Mouse (Mus musculus): Measurements from ENCODE around the gene Aldh3b1. TPM values are rescaled to one million over a fixed set of nuclear protein-coding genes. Genes with fewer than 3 reads are reported as not detected.

The Aldh3b1 gene
- polyA plus RNA-seq, 1 experiment from 2014 or later: 2.9 TPM

- under 1% methylated on average over 43 of the region's 43 CpGs for WGBS
- H3K27me3 ChIP-seq (ENCODE audit: control insufficient read depth, insufficient read depth, low read length): no peaks in the 10 kb centered on the region
- peaks cover 37% of the 10 kb centered on the region for H3K36me3 ChIP-seq (ENCODE audit: control insufficient read depth, insufficient read depth, low read length)
- H3K4me1 ChIP-seq (ENCODE audit: control insufficient read depth in 2 of 2, insufficient read depth in 2 of 2, low read length in 2 of 2): peaks cover 10 to 18% of the 10 kb centered on the region in 2 experiments
- no peaks in the 10 kb centered on the region for H3K9me3 ChIP-seq (ENCODE audit: control insufficient read depth, low read length)
- peak within 1 kb of the TSS; percentile 83 to 91 for H3K27ac ChIP-seq (replicated peaks in 1 of 2; ENCODE audit: control insufficient read depth in 1 of 2, insufficient read depth in 1 of 2, low read depth in 2 of 2, low read length in 2 of 2)
- H3K4me3 ChIP-seq (ENCODE audit: control insufficient read depth in 1 of 2, insufficient read depth in 1 of 2, low read depth in 1 of 2, low read length in 2 of 2): peak within 1 kb of the TSS; percentile 55 to 70
- H3K4me2 ChIP-seq (ENCODE audit: low read length): peak within 1 kb of the TSS; percentile 92
- ATAC-seq (ENCODE audit: insufficient number of reproducible peaks, insufficient read depth, low FRiP score, low read depth): peak; percentile 95
- peak within 1 kb of the TSS; percentile 82 for H3K9ac ChIP-seq (ENCODE audit: low read length)
Measured at GRCm38 (mm10) chr19:3912337-3913204, 17.0 kb downstream of the Aldh3b1 start, which contains the start of gene Ndufs8. TSS of gene Ndufs8 (minus strand) at chr19:3912774.

- H3K36me3 ChIP-seq (ENCODE audit: control insufficient read depth, insufficient read depth, low read length): peaks cover 37% of the 10 kb centered on the region
- no peak overlapping the region for H3K4me3 ChIP-seq (ENCODE audit: control insufficient read depth in 1 of 2, insufficient read depth in 1 of 2, low read depth in 1 of 2, low read length in 2 of 2)
- no peaks in the 10 kb centered on the region for H3K27me3 ChIP-seq (ENCODE audit: control insufficient read depth, insufficient read depth, low read length)
- no peak overlapping the region for H3K9ac ChIP-seq (ENCODE audit: low read length)
- ATAC-seq (ENCODE audit: insufficient number of reproducible peaks, insufficient read depth, low FRiP score, low read depth): no peak
- H3K27ac ChIP-seq (replicated peaks in 1 of 2; ENCODE audit: control insufficient read depth in 1 of 2, insufficient read depth in 1 of 2, low read depth in 2 of 2, low read length in 2 of 2): no peak overlapping the region
- peaks cover 22 to 28% of the 10 kb centered on the region in 2 experiments for H3K4me1 ChIP-seq (ENCODE audit: control insufficient read depth in 2 of 2, insufficient read depth in 2 of 2, low read length in 2 of 2)
- no peaks in the 10 kb centered on the region for H3K9me3 ChIP-seq (ENCODE audit: control insufficient read depth, low read length)
- 73% methylated on average over 5 of the region's 5 CpGs for WGBS
- H3K4me2 ChIP-seq (ENCODE audit: low read length): no peak overlapping the region
Measured at GRCm38 (mm10) chr19:3910206-3910605, 19.4 kb downstream of the Aldh3b1 start.

GRCm38 (mm10) chr19:3907876-3908660 is 21.5 kb downstream of the Aldh3b1 start:
- Histone ChIP-seq H3K4me3 (ENCODE audit: control insufficient read depth in 1 of 2, insufficient read depth in 1 of 2, low read depth in 1 of 2, low read length in 2 of 2) (0 out of 4 replicates have a peak overlapping the region, but pooled peaks of 1 of the 2 experiments have one; percentile 63), H3K4me1 (ENCODE audit: control insufficient read depth in 2 of 2, insufficient read depth in 2 of 2, low read length in 2 of 2) (peaks cover 18 to 23% of the 10 kb centered on the region in 2 experiments; a peak in 3 of 4 replicates)
- ATAC-seq (ENCODE audit: insufficient number of reproducible peaks, insufficient read depth, low FRiP score, low read depth): no peak

DNA sequence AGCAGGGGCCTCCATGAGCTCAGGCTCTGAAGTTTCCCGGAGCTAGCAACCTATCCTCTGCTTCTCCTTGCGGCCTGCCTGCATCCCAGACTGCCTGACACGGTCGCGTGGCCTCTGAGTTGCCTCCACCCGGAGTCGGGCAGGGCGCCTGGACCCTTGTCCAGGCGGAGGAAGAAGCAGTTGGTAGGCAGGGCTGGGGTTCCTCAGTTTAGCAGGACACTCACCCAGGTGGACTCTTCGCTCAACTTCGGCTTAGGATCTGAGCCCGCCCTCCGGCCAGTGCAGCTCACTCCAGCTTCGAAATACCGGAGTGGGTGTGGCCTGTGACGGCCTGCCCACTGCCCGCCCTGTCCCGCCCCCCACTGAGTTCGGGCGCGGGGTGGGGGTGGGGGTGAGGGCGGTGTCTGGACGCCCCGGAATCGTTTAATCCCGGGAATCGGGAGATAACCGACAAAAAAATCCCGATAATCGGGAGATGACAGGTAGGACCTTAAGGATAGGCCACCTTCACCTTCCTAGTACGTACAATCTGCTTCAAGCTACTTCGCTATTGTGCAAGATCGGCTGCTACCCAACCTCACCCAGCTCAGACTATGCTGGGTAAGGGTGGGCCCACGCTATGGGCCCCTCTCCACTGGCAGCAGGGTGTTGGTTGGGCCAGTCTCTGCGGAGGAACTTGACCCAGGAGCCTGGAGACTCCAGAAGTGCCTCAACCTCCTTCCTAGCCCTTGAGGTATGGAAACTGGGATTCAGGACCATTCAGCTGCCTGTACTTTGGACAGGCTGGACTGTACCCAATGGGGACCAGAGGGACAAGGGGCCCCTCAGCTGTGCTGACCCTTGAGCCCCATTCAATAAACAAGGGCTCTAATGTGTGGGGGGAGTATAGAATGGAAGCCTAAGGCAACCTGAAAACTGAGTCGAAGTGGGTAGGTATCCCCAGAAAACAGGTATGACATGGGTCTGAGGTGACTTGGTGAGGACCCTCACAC is 22.5 kb downstream of the Aldh3b1 start, which contains the start of gene Tcirg1:
TSS of gene Tcirg1 (minus strand) at position 339 of the 992 bp plus-strand sequence.
- H3K36me3 ChIP-seq (ENCODE audit: control insufficient read depth, insufficient read depth, low read length): peaks cover 58% of the 10 kb centered on the region
- H3K27me3 ChIP-seq (ENCODE audit: control insufficient read depth, insufficient read depth, low read length): no peaks in the 10 kb centered on the region
- H3K9ac ChIP-seq (ENCODE audit: low read length): peak within 1 kb of the TSS; percentile 68
- WGBS: 4% methylated on average over 36 of the region's 36 CpGs
- ATAC-seq (ENCODE audit: insufficient number of reproducible peaks, insufficient read depth, low FRiP score, low read depth): peak; percentile 81
- peak within 1 kb of the TSS; percentile 69 for H3K4me2 ChIP-seq (ENCODE audit: low read length)
- H3K9me3 ChIP-seq (ENCODE audit: control insufficient read depth, low read length): no peaks in the 10 kb centered on the region
- H3K4me3 ChIP-seq (ENCODE audit: control insufficient read depth in 1 of 2, insufficient read depth in 1 of 2, low read depth in 1 of 2, low read length in 2 of 2): peak within 1 kb of the TSS; percentile 63 to 67
- H3K4me1 ChIP-seq (ENCODE audit: control insufficient read depth in 2 of 2, insufficient read depth in 2 of 2, low read length in 2 of 2): peaks cover 18 to 22% of the 10 kb centered on the region in 2 experiments; a peak in 3 of 4 replicates
- H3K27ac ChIP-seq (replicated peaks in 1 of 2; ENCODE audit: control insufficient read depth in 1 of 2, insufficient read depth in 1 of 2, low read depth in 2 of 2, low read length in 2 of 2): peak within 1 kb of the TSS; percentile 48 to 82; a peak in 3 of 4 replicates

More at GRCm38 (mm10) chr19:3907876-3908660, 21.5 kb downstream of the Aldh3b1 start:
- 76% methylated on average over 8 of the region's 8 CpGs for WGBS
- Histone ChIP-seq H3K36me3 (ENCODE audit: control insufficient read depth, insufficient read depth, low read length) (peaks cover 48% of the 10 kb centered on the region), H3K27ac (replicated peaks in 1 of 2; ENCODE audit: control insufficient read depth in 1 of 2, insufficient read depth in 1 of 2, low read depth in 2 of 2, low read length in 2 of 2) (no peak overlapping the region), H3K4me2 (ENCODE audit: low read length) (peak overlapping the region; percentile 69; the same call in 1 of the 2 replicates), H3K9ac (ENCODE audit: low read length) (no peak overlapping the region), H3K27me3 (ENCODE audit: control insufficient read depth, insufficient read depth, low read length) (no peaks in the 10 kb centered on the region), H3K9me3 (ENCODE audit: control insufficient read depth, low read length) (no peaks in the 10 kb centered on the region)

DNA sequence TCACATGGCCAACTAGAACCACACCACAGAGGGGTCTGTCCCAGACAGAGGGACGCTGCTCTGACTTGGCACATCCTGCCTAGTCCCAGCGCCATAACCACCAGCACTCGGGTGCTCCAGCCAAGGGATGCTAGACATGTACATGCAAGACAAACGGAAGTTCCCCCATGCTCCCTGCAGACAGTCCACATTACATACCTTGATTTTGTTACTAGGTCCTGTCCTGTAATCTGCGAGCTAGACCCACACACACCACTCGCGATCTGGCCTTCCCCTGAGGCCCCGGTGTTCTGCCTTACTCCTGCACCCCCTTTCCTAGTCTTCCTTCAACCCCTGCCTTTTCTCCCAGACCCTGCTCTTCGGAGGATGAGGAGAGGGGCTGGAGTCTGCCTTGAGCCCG is 23.3 kb downstream of the Aldh3b1 start:
- H3K36me3 ChIP-seq (ENCODE audit: control insufficient read depth, insufficient read depth, low read length): peaks cover 63% of the 10 kb centered on the region
- WGBS: 21% methylated on average over 10 of the region's 10 CpGs
- ATAC-seq (ENCODE audit: insufficient number of reproducible peaks, insufficient read depth, low FRiP score, low read depth): no peak

GRCm38 (mm10) chr19:3905261-3905969 is 24.2 kb downstream of the Aldh3b1 start:
- Histone ChIP-seq H3K9me3 (ENCODE audit: control insufficient read depth, low read length) (no peaks in the 10 kb centered on the region), H3K36me3 (ENCODE audit: control insufficient read depth, insufficient read depth, low read length) (peaks cover 54% of the 10 kb centered on the region), H3K4me3 (ENCODE audit: control insufficient read depth in 1 of 2, insufficient read depth in 1 of 2, low read depth in 1 of 2, low read length in 2 of 2) (peak overlapping the region; percentile 25 to 63), H3K27ac (replicated peaks in 1 of 2; ENCODE audit: control insufficient read depth in 1 of 2, insufficient read depth in 1 of 2, low read depth in 2 of 2, low read length in 2 of 2) (peak overlapping the region; percentile 23 to 82), H3K27me3 (ENCODE audit: control insufficient read depth, insufficient read depth, low read length) (no peaks in the 10 kb centered on the region), H3K4me1 (ENCODE audit: control insufficient read depth in 2 of 2, insufficient read depth in 2 of 2, low read length in 2 of 2) (peaks cover 15 to 18% of the 10 kb centered on the region in 2 experiments; a peak in 3 of 4 replicates), H3K9ac (ENCODE audit: low read length) (peak overlapping the region; percentile 58; the same call in 1 of the 2 replicates), H3K4me2 (ENCODE audit: low read length) (peak overlapping the region; percentile 69)
- no peak for ATAC-seq (ENCODE audit: insufficient number of reproducible peaks, insufficient read depth, low FRiP score, low read depth)
- WGBS: 38% methylated on average over 6 of the region's 6 CpGs

More for the DNA sequence above, 23.3 kb downstream of the Aldh3b1 start:
- no peaks in the 10 kb centered on the region for H3K9me3 ChIP-seq (ENCODE audit: control insufficient read depth, low read length)
- peak overlapping the region; percentile 68 for H3K9ac ChIP-seq (ENCODE audit: low read length)
- peak overlapping the region; percentile 69 for H3K4me2 ChIP-seq (ENCODE audit: low read length)
- peaks cover 15 to 18% of the 10 kb centered on the region in 2 experiments; a peak in 3 of 4 replicates for H3K4me1 ChIP-seq (ENCODE audit: control insufficient read depth in 2 of 2, insufficient read depth in 2 of 2, low read length in 2 of 2)
- peak overlapping the region; percentile 9 to 82; a peak in 2 of 4 replicates for H3K27ac ChIP-seq (replicated peaks in 1 of 2; ENCODE audit: control insufficient read depth in 1 of 2, insufficient read depth in 1 of 2, low read depth in 2 of 2, low read length in 2 of 2)
- H3K27me3 ChIP-seq (ENCODE audit: control insufficient read depth, insufficient read depth, low read length): no peaks in the 10 kb centered on the region
- H3K4me3 ChIP-seq (ENCODE audit: control insufficient read depth in 1 of 2, insufficient read depth in 1 of 2, low read depth in 1 of 2, low read length in 2 of 2): peak overlapping the region; percentile 63 to 67

All from heart, embryonic 14.5 days (tissue).